Mouse (Mus musculus): Measurements from ENCODE around the gene Hemk1. TPM values are rescaled to one million over a fixed set of nuclear protein-coding genes. Genes with fewer than 3 reads are reported as not detected.

The Hemk1 gene
- polyA plus RNA-seq, 1 experiment from 2014 or later, result 14.0 TPM

DNA sequence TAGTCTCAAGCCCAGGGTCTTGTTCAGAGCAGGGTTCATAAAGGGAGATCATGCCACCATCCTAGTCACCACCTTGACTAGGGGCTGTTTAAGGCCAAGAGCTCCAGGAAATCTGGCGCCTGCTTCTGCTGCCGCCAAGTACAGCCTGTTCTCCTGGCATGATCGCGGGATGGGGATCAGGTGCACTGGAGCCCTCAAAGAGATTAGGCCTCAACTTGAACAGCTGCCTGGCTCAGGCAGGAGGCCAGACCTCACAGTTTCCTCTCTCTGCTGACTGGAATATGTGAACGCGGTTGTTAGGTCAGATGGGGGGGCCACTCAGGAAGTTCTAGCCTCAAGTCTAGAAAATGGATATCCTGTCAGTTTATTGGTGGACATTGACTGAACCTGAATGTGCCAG lies 14.6 kb downstream of the Hemk1 start:
- no peak overlapping the region for H3K27ac ChIP-seq (ENCODE audit: low read depth, low read length)
- no peaks in the 10 kb centered on the region for H3K9me3 ChIP-seq (replicated peaks; ENCODE audit: control insufficient read depth, low read length)
- DNase-seq (ENCODE audit: low spot score), result peak; percentile 54
- no peak overlapping the region for H3K4me2 ChIP-seq (ENCODE audit: low read length)
- H3K36me3 ChIP-seq (ENCODE audit: control insufficient read depth, insufficient read depth, low read length), result 0 out of 2 replicates have a peak, but pooled peaks cover 7% of the 10 kb centered on the region
- WGBS, result 64% methylated on average over 6 of the region's 6 CpGs
- H3K4me1 ChIP-seq (ENCODE audit: control insufficient read depth, insufficient read depth, low read length), result no peaks in the 10 kb centered on the region
- H3K27me3 ChIP-seq (replicated peaks; ENCODE audit: control insufficient read depth, insufficient read depth, low read length), result no peaks in the 10 kb centered on the region
- ATAC-seq, result no peak
- no peak overlapping the region for H3K9ac ChIP-seq (ENCODE audit: low read length)
- no peak overlapping the region for H3K4me3 ChIP-seq (ENCODE audit: low read depth, low read length)

DNA sequence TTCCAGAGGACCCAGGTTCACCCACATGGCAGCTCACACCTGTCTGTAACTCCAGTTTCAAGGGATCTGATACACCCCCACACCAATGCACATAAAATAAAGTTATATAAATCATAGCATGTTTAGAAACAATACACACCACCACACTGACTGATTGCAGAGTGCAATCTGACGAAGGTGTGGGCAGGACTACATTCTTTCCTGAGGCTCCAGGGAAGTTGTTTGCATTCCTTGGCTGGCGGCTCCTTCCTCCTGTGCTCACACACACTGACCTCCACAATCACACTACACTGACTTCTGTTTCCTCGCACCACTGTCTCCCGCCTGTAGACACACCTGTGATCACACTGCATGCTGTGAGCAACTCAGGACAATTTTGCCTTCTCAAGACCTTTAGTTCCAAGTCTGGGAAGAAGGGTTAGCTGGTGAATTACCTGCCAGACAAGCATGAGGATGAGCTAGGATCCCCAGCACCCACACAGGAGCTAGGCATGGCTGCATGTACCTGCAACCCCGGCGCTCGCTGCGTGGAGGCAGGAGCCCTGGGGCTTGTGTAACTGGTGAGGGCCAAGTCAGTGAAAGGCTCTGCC lies 15.6 kb downstream of the Hemk1 start:
- ATAC-seq (no peak), DNase-seq (ENCODE audit: low spot score) (no peak)
- no peak overlapping the region for H3K4me2 ChIP-seq (ENCODE audit: low read length)
- no peak overlapping the region for H3K27ac ChIP-seq (ENCODE audit: low read depth, low read length)
- H3K9ac ChIP-seq (ENCODE audit: low read length), result no peak overlapping the region
- H3K4me1 ChIP-seq (ENCODE audit: control insufficient read depth, insufficient read depth, low read length), result no peaks in the 10 kb centered on the region
- H3K36me3 ChIP-seq (ENCODE audit: control insufficient read depth, insufficient read depth, low read length), result 0 out of 2 replicates have a peak, but pooled peaks cover 2% of the 10 kb centered on the region
- H3K4me3 ChIP-seq (ENCODE audit: low read depth, low read length), result no peak overlapping the region
- no peaks in the 10 kb centered on the region for H3K9me3 ChIP-seq (replicated peaks; ENCODE audit: control insufficient read depth, low read length)
- H3K27me3 ChIP-seq (replicated peaks; ENCODE audit: control insufficient read depth, insufficient read depth, low read length), result no peaks in the 10 kb centered on the region
- 91% methylated on average over 8 of the region's 8 CpGs for WGBS

DNA sequence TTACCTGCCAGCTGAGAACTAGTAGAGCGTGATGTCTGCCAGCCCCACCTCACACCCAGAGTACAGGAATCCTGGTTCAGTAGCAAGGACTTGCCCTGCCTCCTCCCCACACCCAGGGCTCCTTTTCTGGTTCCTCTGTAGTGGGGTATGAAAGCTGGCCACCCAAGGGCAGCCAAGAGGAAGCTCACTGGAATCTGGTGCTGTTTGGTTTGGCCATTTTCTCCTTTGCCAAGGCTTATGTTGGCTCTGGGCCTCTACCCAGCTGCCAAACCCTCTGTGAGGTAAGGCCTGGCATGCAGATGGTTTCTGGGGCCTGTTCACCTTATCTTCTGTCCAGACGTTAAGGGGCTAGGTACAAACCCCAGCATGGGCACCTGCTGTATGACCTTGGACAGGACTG lies 22.4 kb downstream of the Hemk1 start:
- DNase-seq (ENCODE audit: low spot score) (no peak), ATAC-seq (no peak)
- no peak overlapping the region for H3K9ac ChIP-seq (ENCODE audit: low read length)
- no peak overlapping the region for H3K4me2 ChIP-seq (ENCODE audit: low read length)
- H3K4me1 ChIP-seq (ENCODE audit: control insufficient read depth, insufficient read depth, low read length), result no peaks in the 10 kb centered on the region
- no peaks in the 10 kb centered on the region for H3K36me3 ChIP-seq (ENCODE audit: control insufficient read depth, insufficient read depth, low read length)
- no peaks in the 10 kb centered on the region for H3K27me3 ChIP-seq (replicated peaks; ENCODE audit: control insufficient read depth, insufficient read depth, low read length)
- H3K9me3 ChIP-seq (replicated peaks; ENCODE audit: control insufficient read depth, low read length), result no peaks in the 10 kb centered on the region
- no peak overlapping the region for H3K27ac ChIP-seq (ENCODE audit: low read depth, low read length)
- 67% methylated on average over 2 of the region's 2 CpGs for WGBS
- H3K4me3 ChIP-seq (ENCODE audit: low read depth, low read length), result no peak overlapping the region

DNA sequence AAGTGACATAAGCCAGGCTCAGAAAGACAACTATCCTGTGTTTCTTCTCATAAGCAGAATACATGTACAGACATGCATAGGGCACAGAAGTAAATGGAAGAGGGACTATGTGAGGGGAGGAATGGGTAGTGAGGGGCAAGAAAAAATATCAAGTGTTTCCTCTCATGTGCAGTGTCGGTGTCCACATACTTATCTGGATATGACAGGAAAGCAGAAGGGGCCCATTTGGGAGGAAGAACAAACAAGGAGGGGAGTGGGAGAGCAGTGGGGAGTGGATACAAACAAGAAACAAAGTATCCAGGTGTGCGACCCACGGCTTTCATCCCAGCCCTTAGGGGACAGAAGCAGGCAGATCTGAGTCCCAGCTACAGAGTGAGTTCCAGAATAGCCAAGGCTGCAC lies 24.2 kb downstream of the Hemk1 start:
- DNase-seq (ENCODE audit: low spot score) (no peak), ATAC-seq (no peak)
- H3K36me3 ChIP-seq (ENCODE audit: control insufficient read depth, insufficient read depth, low read length), result no peaks in the 10 kb centered on the region
- H3K4me3 ChIP-seq (ENCODE audit: low read depth, low read length), result no peak overlapping the region
- 86% methylated on average over 3 of the region's 3 CpGs for WGBS
- no peak overlapping the region for H3K4me2 ChIP-seq (ENCODE audit: low read length)
- H3K9ac ChIP-seq (ENCODE audit: low read length), result no peak overlapping the region
- H3K4me1 ChIP-seq (ENCODE audit: control insufficient read depth, insufficient read depth, low read length), result no peaks in the 10 kb centered on the region
- H3K27ac ChIP-seq (ENCODE audit: low read depth, low read length), result no peak overlapping the region
- no peaks in the 10 kb centered on the region for H3K9me3 ChIP-seq (replicated peaks; ENCODE audit: control insufficient read depth, low read length)
- no peaks in the 10 kb centered on the region for H3K27me3 ChIP-seq (replicated peaks; ENCODE audit: control insufficient read depth, insufficient read depth, low read length)

DNA sequence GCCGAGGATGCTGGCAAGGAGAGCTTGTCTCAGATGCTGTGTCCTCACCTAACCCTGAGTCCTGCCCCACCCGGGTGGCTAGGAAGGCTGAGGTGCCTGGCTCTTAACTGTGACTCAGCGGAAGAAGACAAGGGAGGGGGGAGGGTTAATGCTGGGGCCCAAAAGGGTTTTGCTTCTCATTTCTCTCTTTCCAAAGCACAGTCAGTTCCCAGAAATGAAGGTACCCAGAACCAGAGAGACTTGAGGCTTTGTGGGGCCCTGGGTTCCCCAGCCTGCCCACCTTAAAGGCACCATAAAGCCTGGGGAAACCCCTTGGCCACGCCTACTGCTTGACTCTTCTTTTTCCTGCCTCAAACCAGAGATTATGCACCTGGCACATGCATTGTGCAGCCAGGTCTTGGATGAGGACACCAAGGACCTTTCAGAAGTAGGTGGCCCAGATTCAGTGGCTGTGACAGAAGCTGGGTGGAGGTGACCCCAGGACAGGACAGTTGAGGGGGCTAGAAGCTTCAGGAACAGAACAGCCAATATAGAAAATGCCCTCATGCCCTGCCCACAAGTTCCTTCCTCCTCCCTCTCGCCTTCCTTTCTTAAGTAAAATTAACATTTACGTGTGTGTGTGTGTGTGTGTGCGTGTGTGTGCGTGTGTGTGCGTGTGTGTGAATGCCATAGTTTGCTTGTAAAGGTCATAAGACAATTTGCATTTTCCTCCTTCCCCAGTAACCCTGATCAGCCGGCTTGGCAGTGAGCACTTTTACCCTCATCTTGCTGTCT lies 25.2 kb downstream of the Hemk1 start:
- ATAC-seq (no peak), DNase-seq (ENCODE audit: low spot score) (no peak)
- 72% methylated on average over 10 of the region's 10 CpGs for WGBS
- Histone ChIP-seq H3K4me1 (ENCODE audit: control insufficient read depth, insufficient read depth, low read length) (no peaks in the 10 kb centered on the region), H3K27ac (ENCODE audit: low read depth, low read length) (no peak overlapping the region), H3K36me3 (ENCODE audit: control insufficient read depth, insufficient read depth, low read length) (no peaks in the 10 kb centered on the region), H3K4me3 (ENCODE audit: low read depth, low read length) (no peak overlapping the region), H3K9me3 (replicated peaks; ENCODE audit: control insufficient read depth, low read length) (no peaks in the 10 kb centered on the region), H3K4me2 (ENCODE audit: low read length) (no peak overlapping the region), H3K9ac (ENCODE audit: low read length) (no peak overlapping the region), H3K27me3 (replicated peaks; ENCODE audit: control insufficient read depth, insufficient read depth, low read length) (no peaks in the 10 kb centered on the region)

DNA sequence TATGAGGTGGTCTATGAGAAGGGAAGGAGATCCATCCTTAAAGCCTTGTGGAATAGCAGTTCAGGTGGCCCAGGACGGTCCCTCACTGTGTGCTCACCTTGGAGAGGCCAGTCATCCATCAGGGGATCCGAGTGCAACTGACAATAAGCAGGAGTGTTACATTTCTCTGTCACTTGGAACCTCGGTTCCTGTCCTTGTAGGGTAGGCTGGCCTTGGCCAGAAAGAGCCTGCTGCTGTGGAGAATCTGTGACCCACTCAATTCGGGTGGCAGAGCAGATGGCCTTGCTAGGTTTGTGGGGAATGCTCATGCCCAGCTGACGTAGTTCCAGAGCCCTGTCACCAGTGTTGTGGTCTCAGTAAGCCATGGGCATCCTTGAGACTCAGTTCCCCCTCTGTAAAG lies 28.6 kb downstream of the Hemk1 start:
- H3K4me3 ChIP-seq (ENCODE audit: low read depth, low read length), result no peak overlapping the region
- WGBS, result 75% methylated on average over 5 of the region's 5 CpGs

DNA sequence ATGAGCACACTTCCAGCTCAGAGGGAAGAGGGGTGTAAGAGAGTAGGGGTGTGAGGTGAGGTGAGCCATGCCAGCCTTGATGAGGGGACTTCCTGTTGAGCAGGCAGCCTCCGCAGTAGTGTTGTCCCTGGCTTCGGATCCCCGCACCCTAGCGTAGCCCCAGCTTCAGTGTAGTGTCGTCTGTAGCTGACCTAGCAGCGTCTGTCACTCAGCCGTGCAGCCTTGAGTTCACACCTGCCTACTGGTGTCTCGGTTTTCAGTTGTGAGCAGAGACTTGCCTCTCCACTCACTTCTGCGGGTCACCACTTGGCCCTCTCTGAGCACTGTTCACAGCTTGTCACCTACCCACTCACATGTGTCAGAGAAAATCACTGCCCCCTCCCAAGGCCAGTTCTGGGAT lies 29.0 kb downstream of the Hemk1 start:
- H3K36me3 ChIP-seq (ENCODE audit: control insufficient read depth, insufficient read depth, low read length), result no peaks in the 10 kb centered on the region
- no peak for DNase-seq (ENCODE audit: low spot score)

More for the DNA sequence above, 28.6 kb downstream of the Hemk1 start:
- Histone ChIP-seq H3K36me3 (ENCODE audit: control insufficient read depth, insufficient read depth, low read length) (no peaks in the 10 kb centered on the region), H3K27ac (ENCODE audit: low read depth, low read length) (no peak overlapping the region), H3K9me3 (replicated peaks; ENCODE audit: control insufficient read depth, low read length) (no peaks in the 10 kb centered on the region), H3K4me1 (ENCODE audit: control insufficient read depth, insufficient read depth, low read length) (no peaks in the 10 kb centered on the region), H3K9ac (ENCODE audit: low read length) (no peak overlapping the region), H3K4me2 (ENCODE audit: low read length) (no peak overlapping the region), H3K27me3 (replicated peaks; ENCODE audit: control insufficient read depth, insufficient read depth, low read length) (no peaks in the 10 kb centered on the region)
- ATAC-seq, result no peak
- DNase-seq (ENCODE audit: low spot score), result no peak

DNA sequence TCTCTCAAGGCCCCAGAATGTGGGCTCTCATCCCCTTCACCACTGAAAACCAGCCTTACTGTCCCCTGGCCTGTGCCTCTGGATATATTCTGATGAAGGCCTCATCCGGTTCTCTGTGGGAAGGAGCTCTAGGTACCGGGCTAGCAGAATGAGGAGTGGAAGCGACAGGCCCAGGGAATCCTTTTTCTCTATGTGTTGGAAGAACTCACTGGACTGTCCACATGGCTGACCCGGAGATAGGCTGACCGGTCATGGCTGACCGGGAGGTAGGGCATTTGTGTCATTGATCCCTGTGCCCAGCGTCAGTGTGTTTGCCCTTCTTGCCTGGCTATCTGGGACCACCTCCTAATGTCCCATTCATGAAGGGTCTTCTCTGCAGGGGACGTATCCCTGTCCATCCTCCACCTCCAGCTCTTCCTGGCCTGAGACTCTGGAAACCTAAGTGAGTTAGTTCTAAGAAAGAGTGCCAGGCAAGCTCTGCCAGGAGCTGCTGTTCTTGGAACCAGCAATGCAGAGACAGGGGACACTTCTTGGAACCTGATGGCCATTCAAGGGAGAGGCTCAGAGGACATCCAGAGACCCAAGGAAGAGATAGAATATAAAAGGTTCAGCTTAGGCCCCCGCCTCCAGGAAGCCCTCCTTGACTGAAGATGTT lies 29.7 kb downstream of the Hemk1 start:
- ATAC-seq (no peak), DNase-seq (ENCODE audit: low spot score) (no peak)
- WGBS, result 85% methylated on average over 9 of the region's 9 CpGs
- H3K27me3 ChIP-seq (replicated peaks; ENCODE audit: control insufficient read depth, insufficient read depth, low read length), result no peaks in the 10 kb centered on the region
- no peaks in the 10 kb centered on the region for H3K4me1 ChIP-seq (ENCODE audit: control insufficient read depth, insufficient read depth, low read length)
- no peaks in the 10 kb centered on the region for H3K36me3 ChIP-seq (ENCODE audit: control insufficient read depth, insufficient read depth, low read length)
- no peak overlapping the region for H3K4me2 ChIP-seq (ENCODE audit: low read length)
- no peak overlapping the region for H3K27ac ChIP-seq (ENCODE audit: low read depth, low read length)
- H3K9ac ChIP-seq (ENCODE audit: low read length), result no peak overlapping the region
- H3K4me3 ChIP-seq (ENCODE audit: low read depth, low read length), result no peak overlapping the region
- H3K9me3 ChIP-seq (replicated peaks; ENCODE audit: control insufficient read depth, low read length), result no peaks in the 10 kb centered on the region

More for the DNA sequence above, 29.0 kb downstream of the Hemk1 start:
- H3K27me3 ChIP-seq (replicated peaks; ENCODE audit: control insufficient read depth, insufficient read depth, low read length), result no peaks in the 10 kb centered on the region
- no peaks in the 10 kb centered on the region for H3K9me3 ChIP-seq (replicated peaks; ENCODE audit: control insufficient read depth, low read length)
- ATAC-seq, result no peak
- no peak overlapping the region for H3K4me3 ChIP-seq (ENCODE audit: low read depth, low read length)
- no peaks in the 10 kb centered on the region for H3K4me1 ChIP-seq (ENCODE audit: control insufficient read depth, insufficient read depth, low read length)
- H3K27ac ChIP-seq (ENCODE audit: low read depth, low read length), result no peak overlapping the region
- H3K4me2 ChIP-seq (ENCODE audit: low read length), result no peak overlapping the region
- 88% methylated on average over 9 of the region's 9 CpGs for WGBS
- no peak overlapping the region for H3K9ac ChIP-seq (ENCODE audit: low read length)

DNA sequence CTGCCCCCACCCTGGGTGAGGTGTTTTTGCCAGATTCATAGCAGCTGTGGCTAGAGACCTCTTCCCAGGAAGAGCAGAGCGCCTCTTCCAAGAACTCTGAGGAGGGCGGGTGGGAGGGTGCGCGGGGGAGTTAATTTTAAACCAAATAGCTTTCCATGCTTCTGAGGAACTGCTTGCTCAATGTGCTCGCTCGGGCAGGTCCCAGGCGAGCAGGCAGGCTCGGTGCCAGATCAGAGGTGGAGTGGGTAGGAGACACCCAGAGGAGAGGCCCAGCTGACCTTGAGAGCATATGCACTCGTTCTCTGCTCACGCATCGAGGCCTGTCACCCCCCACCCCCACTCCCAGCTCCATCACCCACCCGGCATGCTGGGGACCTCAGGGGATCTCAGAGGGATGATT lies 30.3 kb downstream of the Hemk1 start:
- no peak for ATAC-seq
- no peak overlapping the region for H3K4me2 ChIP-seq (ENCODE audit: low read length)
- 85% methylated on average over 12 of the region's 12 CpGs for WGBS

More for the DNA sequence above, 30.3 kb downstream of the Hemk1 start:
- Histone ChIP-seq H3K27me3 (replicated peaks; ENCODE audit: control insufficient read depth, insufficient read depth, low read length) (no peaks in the 10 kb centered on the region), H3K4me1 (ENCODE audit: control insufficient read depth, insufficient read depth, low read length) (no peaks in the 10 kb centered on the region), H3K27ac (ENCODE audit: low read depth, low read length) (no peak overlapping the region), H3K9ac (ENCODE audit: low read length) (no peak overlapping the region), H3K4me3 (ENCODE audit: low read depth, low read length) (no peak overlapping the region), H3K9me3 (replicated peaks; ENCODE audit: control insufficient read depth, low read length) (no peaks in the 10 kb centered on the region), H3K36me3 (ENCODE audit: control insufficient read depth, insufficient read depth, low read length) (no peaks in the 10 kb centered on the region)
- DNase-seq (ENCODE audit: low spot score), result no peak

Data from forebrain, embryonic 14.5 days (tissue).